Mouse (Mus musculus) hindbrain, embryonic 12.5 days (tissue): ENCODE results near the gene Col28a1. TPM values are rescaled to one million over a fixed set of nuclear protein-coding genes. Genes with fewer than 3 reads are reported as not detected.

ENCODE experiments used
- ATAC-seq: fragments of 200-750 bp; cut with Nextera tagmentation; 2 replicates; pipeline ENCODE4 v1.8.0; 2017; ENCODE audit warnings: moderate TSS enrichment; ENCODE audit not compliant: low FRiP score
- H3K27ac ChIP-seq: fragments of 300-500 bp; sonication (generic); 2 replicates; pipeline ENCODE4 v1.5.1; 2016; ENCODE audit warnings: mild to moderate bottlenecking
- H3K27me3 ChIP-seq: fragments of 300-500 bp; sonication (generic); 2 replicates; pipeline ENCODE4 v1.6.1; 2016; ENCODE audit warnings: mild to moderate bottlenecking
- H3K36me3 ChIP-seq: fragments of 300-500 bp; sonication (generic); 2 replicates; pipeline ENCODE4 v1.6.1; 2016; ENCODE audit warnings: mild to moderate bottlenecking
- H3K4me1 ChIP-seq: fragments of 300-500 bp; sonication (generic); 2 replicates; pipeline ENCODE4 v1.6.1; 2016
- H3K4me2 ChIP-seq: fragments of 300-500 bp; sonication (generic); replicated peaks from 2 replicates; pipeline ENCODE4 v1.6.1; 2016; ENCODE audit warnings: mild to moderate bottlenecking
- H3K4me3 ChIP-seq: fragments of 300-500 bp; sonication (generic); 2 replicates; pipeline ENCODE4 v1.5.1; 2016; ENCODE audit warnings: mild to moderate bottlenecking
- H3K9ac ChIP-seq: fragments of 300-500 bp; sonication (generic); 2 replicates; pipeline ENCODE4 v1.6.1; 2016; ENCODE audit warnings: mild to moderate bottlenecking, moderate library complexity
- H3K9me3 ChIP-seq: fragments of 300-500 bp; sonication (generic); replicated peaks from 2 replicates; pipeline ENCODE4 v1.6.1; 2016; ENCODE audit warnings: mild to moderate bottlenecking
- WGBS: fragments of 180-500 bp; shearing (Covaris S2); methylation state at CpG from one replicate; pipeline ENCODE4 v1.1.7; 2016; 5-methylcytosine and 5-hydroxymethylcytosine counted together
- polyA plus RNA-seq: library from polyadenylated mRNA; unstranded; fragments of >200 nt; fragmentation: Nextera tagmentation; extraction: Ambion mirVana; gene quantifications from 2 replicates; pipeline ENCODE4 v1.2.1, GENCODE M21; 2016

Col28a1 gene
- polyA plus RNA-seq, 1 experiment from 2014 or later: 0.30 TPM

GRCm38 (mm10) chr6:8105870-8106706 is 86.3 kb downstream of the Col28a1 start:
- ATAC-seq: no peak
- Histone ChIP-seq H3K36me3 (no peaks in the 10 kb centered on the region), H3K4me1 (no peaks in the 10 kb centered on the region), H3K4me2 (no peak overlapping the region), H3K9me3 (no peaks in the 10 kb centered on the region), H3K9ac (no peak overlapping the region), H3K4me3 (no peak overlapping the region), H3K27me3 (no peaks in the 10 kb centered on the region), H3K27ac (no peak overlapping the region)
- WGBS: 84% methylated on average over 10 of the region's 10 CpGs

GRCm38 (mm10) chr6:8101224-8101623 is 91.2 kb downstream of the Col28a1 start:
- Histone ChIP-seq H3K4me1 (no peaks in the 10 kb centered on the region), H3K9ac (no peak overlapping the region), H3K9me3 (no peaks in the 10 kb centered on the region), H3K27me3 (no peaks in the 10 kb centered on the region), H3K27ac (no peak overlapping the region), H3K4me2 (no peak overlapping the region), H3K4me3 (no peak overlapping the region), H3K36me3 (no peaks in the 10 kb centered on the region)
- ATAC-seq: no peak

- H3K4me1 ChIP-seq: no peaks in the 10 kb centered on the region
- no peaks in the 10 kb centered on the region for H3K9me3 ChIP-seq
- ATAC-seq: no peak
- no peak overlapping the region for H3K4me2 ChIP-seq
- H3K4me3 ChIP-seq: no peak overlapping the region
- 75% methylated on average over 3 of the region's 3 CpGs for WGBS
- H3K27ac ChIP-seq: no peak overlapping the region
- H3K36me3 ChIP-seq: no peaks in the 10 kb centered on the region
- no peak overlapping the region for H3K9ac ChIP-seq
- no peaks in the 10 kb centered on the region for H3K27me3 ChIP-seq
These were observed 96.6 kb downstream of the Col28a1 start for GRCm38 (mm10) chr6:8095856-8096255.

DNA sequence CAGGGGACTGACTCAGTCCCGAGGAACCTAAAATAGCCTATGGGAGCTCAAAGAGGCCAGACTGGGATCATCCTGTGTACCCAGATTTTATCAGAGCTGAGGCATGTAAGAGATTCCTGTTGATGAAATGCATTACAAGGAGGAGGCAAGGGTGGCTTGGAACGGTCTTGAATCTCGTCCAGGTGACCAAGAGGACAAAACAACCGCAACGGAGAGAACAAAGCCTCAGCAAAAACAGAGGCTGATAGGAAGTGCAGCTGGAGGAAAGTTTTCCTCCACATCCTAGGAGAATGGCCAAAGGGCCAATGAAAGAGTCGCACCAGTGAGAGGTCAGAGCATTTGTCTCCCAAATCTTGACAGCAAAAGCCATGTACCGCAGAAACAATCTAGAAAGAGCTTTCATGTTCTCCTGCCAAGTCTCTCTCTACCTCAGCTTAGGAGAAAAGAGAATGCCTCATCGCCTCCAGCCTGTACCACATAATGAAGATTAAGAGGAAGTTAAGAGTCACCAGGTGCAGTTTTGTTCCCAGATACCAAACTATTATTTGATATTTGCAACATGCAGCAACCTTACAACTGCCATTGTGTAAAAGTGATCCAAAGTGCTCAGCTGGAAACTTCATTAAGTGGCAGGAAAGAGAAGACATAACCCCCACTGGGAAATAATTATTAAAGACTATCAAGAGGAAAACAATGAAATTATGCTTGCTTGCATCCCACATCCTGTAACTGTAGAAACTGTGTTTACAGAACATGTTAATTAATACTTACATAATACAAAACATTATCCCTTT is 98.1 kb downstream of the Col28a1 start:
- H3K9me3 ChIP-seq: no peaks in the 10 kb centered on the region
- H3K27ac ChIP-seq: no peak overlapping the region
- no peak overlapping the region for H3K9ac ChIP-seq
- no peak for ATAC-seq
- H3K4me3 ChIP-seq: no peak overlapping the region
- H3K4me1 ChIP-seq: no peaks in the 10 kb centered on the region
- 72% methylated on average over 8 of the region's 8 CpGs for WGBS
- H3K4me2 ChIP-seq: no peak overlapping the region
- H3K36me3 ChIP-seq: no peaks in the 10 kb centered on the region
- no peaks in the 10 kb centered on the region for H3K27me3 ChIP-seq

DNA sequence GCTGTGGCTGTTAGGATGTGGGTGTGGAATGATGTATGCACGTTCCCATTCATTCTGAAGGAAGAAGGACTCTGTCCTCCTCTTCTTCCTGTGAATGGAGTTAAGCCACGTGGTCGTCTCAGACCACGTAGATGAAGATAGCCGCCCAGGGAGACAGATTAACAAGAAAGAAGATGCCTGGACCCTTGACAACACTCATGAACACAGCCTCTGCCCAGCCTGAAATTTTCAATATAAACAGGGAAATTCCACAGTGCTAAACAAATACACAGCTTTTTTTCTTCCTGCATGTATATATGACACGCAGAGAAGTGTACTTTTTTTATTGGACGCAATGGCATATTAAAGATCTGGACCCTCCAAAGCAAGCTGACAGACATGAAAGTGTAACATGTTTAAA is 98.9 kb downstream of the Col28a1 start:
- 82% methylated on average over 7 of the region's 7 CpGs for WGBS
- Histone ChIP-seq H3K9me3 (no peaks in the 10 kb centered on the region), H3K4me1 (no peaks in the 10 kb centered on the region), H3K36me3 (no peaks in the 10 kb centered on the region), H3K9ac (no peak overlapping the region), H3K27ac (no peak overlapping the region), H3K4me2 (no peak overlapping the region), H3K27me3 (no peaks in the 10 kb centered on the region), H3K4me3 (no peak overlapping the region)
- ATAC-seq: no peak

GRCm38 (mm10) chr6:8086847-8087246 is 105.6 kb downstream of the Col28a1 start:
- ATAC-seq: no peak

GRCm38 (mm10) chr6:8084806-8085205 is 107.6 kb downstream of the Col28a1 start:
- Histone ChIP-seq H3K4me3 (no peak overlapping the region), H3K9me3 (no peaks in the 10 kb centered on the region), H3K27me3 (no peaks in the 10 kb centered on the region), H3K36me3 (no peaks in the 10 kb centered on the region), H3K4me2 (no peak overlapping the region), H3K4me1 (no peaks in the 10 kb centered on the region), H3K27ac (no peak overlapping the region), H3K9ac (no peak overlapping the region)
- no peak for ATAC-seq
- WGBS: 70% methylated on average over 7 of the region's 7 CpGs

More at GRCm38 (mm10) chr6:8086847-8087246, 105.6 kb downstream of the Col28a1 start:
- WGBS: 44% methylated on average over 3 of the region's 3 CpGs
- no peak overlapping the region for H3K4me2 ChIP-seq
- H3K9ac ChIP-seq: no peak overlapping the region
- H3K27me3 ChIP-seq: no peaks in the 10 kb centered on the region
- H3K9me3 ChIP-seq: no peaks in the 10 kb centered on the region
- no peak overlapping the region for H3K4me3 ChIP-seq
- no peak overlapping the region for H3K27ac ChIP-seq
- no peaks in the 10 kb centered on the region for H3K4me1 ChIP-seq
- H3K36me3 ChIP-seq: no peaks in the 10 kb centered on the region

GRCm38 (mm10) chr6:8083196-8083595 is 109.2 kb downstream of the Col28a1 start:
- Histone ChIP-seq H3K4me1 (no peaks in the 10 kb centered on the region), H3K9me3 (no peaks in the 10 kb centered on the region), H3K27ac (no peak overlapping the region), H3K36me3 (no peaks in the 10 kb centered on the region), H3K4me3 (no peak overlapping the region), H3K4me2 (no peak overlapping the region), H3K9ac (no peak overlapping the region), H3K27me3 (no peaks in the 10 kb centered on the region)
- no peak for ATAC-seq
- 71% methylated on average over 2 of the region's 2 CpGs for WGBS

DNA sequence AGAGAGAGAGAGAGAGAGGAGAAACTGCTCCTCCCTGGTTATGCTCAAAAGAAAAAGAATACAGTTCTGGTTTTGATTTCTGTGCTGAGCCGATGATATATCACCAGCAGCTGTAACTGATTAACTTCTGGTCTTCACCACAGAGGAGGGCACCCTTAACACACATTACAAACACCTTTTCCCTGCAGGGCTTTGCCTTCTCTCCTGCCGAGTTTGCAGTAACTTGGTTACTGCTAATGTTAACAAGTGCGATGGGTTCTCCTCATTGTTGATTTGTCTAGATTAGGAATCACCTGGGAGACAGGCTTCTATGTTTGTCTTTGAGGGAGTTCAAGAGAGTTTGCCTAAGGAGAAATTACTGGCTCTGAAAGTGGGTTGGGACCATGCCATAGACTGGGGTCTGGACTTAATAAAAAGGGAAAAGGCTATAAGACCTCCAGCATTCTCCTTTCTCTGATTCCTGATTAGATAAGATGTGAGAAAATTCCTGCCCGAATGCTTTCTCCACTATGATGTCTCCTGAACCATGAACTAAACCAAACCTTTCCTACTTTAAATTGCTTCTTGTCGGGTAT is 114.8 kb downstream of the Col28a1 start:
- Histone ChIP-seq H3K9me3 (no peaks in the 10 kb centered on the region), H3K4me1 (no peaks in the 10 kb centered on the region), H3K36me3 (no peaks in the 10 kb centered on the region), H3K9ac (no peak overlapping the region), H3K4me3 (no peak overlapping the region), H3K27me3 (no peaks in the 10 kb centered on the region), H3K4me2 (no peak overlapping the region), H3K27ac (no peak overlapping the region)
- no peak for ATAC-seq
- 65% methylated on average over 5 of the region's 5 CpGs for WGBS

DNA sequence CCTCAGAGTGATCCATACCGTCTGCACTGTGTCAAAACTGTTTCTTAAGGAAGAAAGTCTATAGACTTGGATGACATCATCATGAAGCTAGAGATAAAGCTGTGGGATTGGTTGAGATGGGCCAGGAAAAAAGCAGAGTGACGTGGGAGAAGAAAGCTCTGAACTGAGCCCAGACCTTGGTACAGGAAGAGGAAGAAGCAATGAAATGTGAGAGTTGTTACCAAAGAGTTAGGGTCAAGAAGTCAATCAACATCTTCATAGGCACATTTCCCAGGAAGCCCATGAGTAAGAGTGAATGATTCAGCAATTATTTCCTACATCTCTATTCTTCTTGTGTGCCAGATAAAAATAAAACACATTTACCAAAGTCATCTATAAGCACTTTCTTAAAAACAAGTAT is 117.5 kb downstream of the Col28a1 start:
- Histone ChIP-seq H3K27ac (no peak overlapping the region), H3K27me3 (no peaks in the 10 kb centered on the region), H3K4me1 (no peaks in the 10 kb centered on the region), H3K4me2 (no peak overlapping the region), H3K9me3 (no peaks in the 10 kb centered on the region), H3K36me3 (no peaks in the 10 kb centered on the region), H3K9ac (no peak overlapping the region), H3K4me3 (no peak overlapping the region)
- ATAC-seq: no peak
- 80% methylated on average over 2 of the region's 2 CpGs for WGBS

GRCm38 (mm10) chr6:8068979-8069378 is 123.4 kb downstream of the Col28a1 start:
- ATAC-seq: no peak
- 81% methylated on average over 5 of the region's 5 CpGs for WGBS
- no peak overlapping the region for H3K4me3 ChIP-seq
- no peaks in the 10 kb centered on the region for H3K36me3 ChIP-seq
- no peaks in the 10 kb centered on the region for H3K4me1 ChIP-seq
- H3K9ac ChIP-seq: no peak overlapping the region
- H3K4me2 ChIP-seq: no peak overlapping the region
- no peaks in the 10 kb centered on the region for H3K27me3 ChIP-seq
- no peaks in the 10 kb centered on the region for H3K9me3 ChIP-seq
- no peak overlapping the region for H3K27ac ChIP-seq

- no peaks in the 10 kb centered on the region for H3K9me3 ChIP-seq
These were observed 124.0 kb downstream of the Col28a1 start for GRCm38 (mm10) chr6:8068394-8068793.

More at GRCm38 (mm10) chr6:8068394-8068793, 124.0 kb downstream of the Col28a1 start:
- Histone ChIP-seq H3K4me2 (no peak overlapping the region), H3K4me1 (no peaks in the 10 kb centered on the region), H3K4me3 (no peak overlapping the region), H3K27me3 (no peaks in the 10 kb centered on the region), H3K27ac (no peak overlapping the region), H3K9ac (no peak overlapping the region), H3K36me3 (no peaks in the 10 kb centered on the region)
- no peak for ATAC-seq
- WGBS: 77% methylated on average over 2 of the region's 2 CpGs
